In the genomic region with DNA sequence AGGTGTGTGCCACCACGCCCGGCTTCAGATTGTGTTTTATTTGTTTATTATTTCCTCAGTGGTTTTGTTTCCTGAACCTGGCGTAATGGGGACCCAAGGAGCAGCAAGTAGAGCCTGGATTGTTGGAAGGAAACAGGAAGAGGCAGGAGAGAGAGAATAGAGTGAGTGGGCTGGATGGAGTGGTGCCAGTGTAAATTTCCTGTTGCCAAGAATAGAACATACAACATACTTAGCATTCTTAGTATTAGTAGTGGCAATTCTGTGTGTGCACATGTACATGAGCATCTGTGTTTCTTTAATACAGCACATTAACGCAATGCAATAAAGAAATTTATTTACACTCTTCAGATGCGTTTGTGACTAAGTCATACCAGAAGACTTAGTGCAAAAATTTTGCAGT, we compare ENCODE assay signal across 20 mouse cellular contexts.
DNase-seq lines count a peak whose midpoint lies in the region; ATAC-seq lines count a peak whose summit lies in the region.
"Had no signal": no experiment of that assay in that cellular context is flagged by ENCODE, and none has a peak within 500 bp of the region (broad histone marks: within the 10 kb centered on the region; RNA-seq: fewer than 3 reads in every experiment).

No protein-coding gene starts in this region.

- peak overlapping the region; percentile 66 for H3K27ac ChIP-seq in heart, embryonic 16.5 days (ENCODE audit: low read length)
- H3K27ac ChIP-seq: hindbrain, embryonic 14.5 days; limb, embryonic 13.5 days; liver, embryonic 15.5 days; midbrain, embryonic 15.5 days had no signal

- H3K4me1 ChIP-seq in heart, embryonic 16.5 days (ENCODE audit: control insufficient read depth, insufficient read depth, low read length): peaks cover 12% of the 10 kb centered on the region; the same call in 1 of the 2 replicates
- H3K4me1 ChIP-seq: liver, embryonic 15.5 days; midbrain, embryonic 15.5 days had no signal

- H3K4me2 ChIP-seq in heart, embryonic 16.5 days (ENCODE audit: low read depth, low read length): 0 out of 2 replicates have a peak overlapping the region, but pooled peaks have one; percentile 6
- H3K4me2 ChIP-seq: hindbrain, embryonic 14.5 days; limb, embryonic 13.5 days; liver, embryonic 15.5 days; midbrain, embryonic 15.5 days had no signal

- intact Hi-C loops in heart, postnatal 25 days (cut with DNase I): no loop called here
- intact Hi-C loops in heart, postnatal 10 days (cut with DNase I): no loop called here

- H3K9ac ChIP-seq in heart, embryonic 16.5 days (ENCODE audit: low read length): no peak overlapping the region
- H3K9ac ChIP-seq: hindbrain, embryonic 14.5 days; limb, embryonic 13.5 days; liver, embryonic 15.5 days; midbrain, embryonic 15.5 days had no signal

- WGBS in heart, embryonic 16.5 days: 48% methylated on average over 5 of the region's 5 CpGs

- H3K36me3 ChIP-seq in heart, embryonic 16.5 days (ENCODE audit: control insufficient read depth, insufficient read depth): no peaks in the 10 kb centered on the region
- H3K36me3 ChIP-seq: limb, embryonic 13.5 days; liver, embryonic 15.5 days; midbrain, embryonic 15.5 days had no signal

- no peak for DNase-seq in heart, postnatal 25 days (ENCODE audit: low spot score)
- peak; percentile 38 for DNase-seq in NIH3T3 (ENCODE audit: low read depth)
- DNase-seq in heart, postnatal 10 days: peak; percentile 36 to 46
- peak; percentile 14 to 20 for DNase-seq in kidney, postnatal 36 days
- no peak for DNase-seq in gastrocnemius, adult 8-10 months (ENCODE audit: low spot score in 2 of 2)
- DNase-seq: adrenal gland, adult 2 months; cerebellum, postnatal 25 days; layer of hippocampus, adult 9-11 months; right cerebral cortex, postnatal 4 days; thymus, postnatal 36 days had no signal

- H3K4me3 ChIP-seq in heart, embryonic 16.5 days (ENCODE audit: low read length): no peak overlapping the region
- H3K4me3 ChIP-seq: erythroblast, embryonic 14.5 days; limb, embryonic 13.5 days; liver, embryonic 15.5 days; megakaryocyte, embryonic 14.5 days; midbrain, embryonic 15.5 days had no signal

- no peaks in the 10 kb centered on the region for H3K27me3 ChIP-seq in heart, embryonic 16.5 days (ENCODE audit: control insufficient read depth, insufficient read depth, low read length)
- H3K27me3 ChIP-seq: limb, embryonic 13.5 days; liver, embryonic 15.5 days had no signal

- no peaks in the 10 kb centered on the region for H3K9me3 ChIP-seq in heart, embryonic 16.5 days (replicated peaks; ENCODE audit: control insufficient read depth, low read length)
- H3K9me3 ChIP-seq: limb, embryonic 13.5 days; liver, embryonic 15.5 days; megakaryocyte, embryonic 14.5 days; midbrain, embryonic 15.5 days had no signal

- ATAC-seq in heart, embryonic 16.5 days (replicated peaks; ENCODE audit: extremely low read depth, insufficient read depth, low FRiP score): peak; percentile 63; the same call in 1 of the 2 replicates
- ATAC-seq in inflammation-experienced regulatory T-cells, adult 6 months: no peak
- ATAC-seq: forebrain, embryonic 16.5 days; intestine, postnatal 0 days; midbrain, embryonic 15.5 days had no signal

Comparison
In these comparisons a context has a peak if more than half of its experiments do, and no peak if none do; other contexts are left out.
1. DNase-seq: peak in NIH3T3 (single experiment), heart, postnatal 10 days (2 of 2) and kidney, postnatal 36 days (2 of 2); none in heart, postnatal 25 days (single experiment) and gastrocnemius, adult 8-10 months (0 of 2).